Mouse (Mus musculus): ENCODE measurements around the gene Gm4070. TPM values are rescaled to one million over a fixed set of nuclear protein-coding genes. Genes with fewer than 3 reads are reported as not detected.
A peak's percentile ranks its signal among the peaks of the same experiment; 100 is the strongest.
"Not testable (repeated sequence)": the region's sequence is repeated elsewhere in the genome, so short reads cannot be mapped to it uniquely, and the experiment has no call there.

Gm4070 gene
- 0.27 and 0.77 TPM in 2 replicates for polyA plus RNA-seq (2014; fragmentation: Nextera tagmentation; extraction: Ambion mirVana)

- not testable (repeated sequence) for H3K4me2 ChIP-seq (replicated peaks); H3K9ac ChIP-seq; H3K9me3 ChIP-seq (ENCODE audit: control insufficient read depth, low read length); H3K4me1 ChIP-seq (replicated peaks; ENCODE audit: control insufficient read depth, insufficient read depth, low read length); DNase-seq (ENCODE audit: low spot score); H3K27me3 ChIP-seq (ENCODE audit: control insufficient read depth, insufficient read depth, low read length); ATAC-seq (ENCODE audit: low FRiP score); H3K27ac ChIP-seq; H3K4me3 ChIP-seq (replicated peaks; ENCODE audit: low read length); H3K36me3 ChIP-seq (replicated peaks; ENCODE audit: control insufficient read depth, insufficient read depth)
- 75% methylated on average over 1 of the region's 1 CpGs for WGBS
These were observed at the start of gene Gm4070 for GRCm38 (mm10) chr7:105953812-105954211. Gene Gm4070 (minus strand): TSS chr7:105953967.

DNA sequence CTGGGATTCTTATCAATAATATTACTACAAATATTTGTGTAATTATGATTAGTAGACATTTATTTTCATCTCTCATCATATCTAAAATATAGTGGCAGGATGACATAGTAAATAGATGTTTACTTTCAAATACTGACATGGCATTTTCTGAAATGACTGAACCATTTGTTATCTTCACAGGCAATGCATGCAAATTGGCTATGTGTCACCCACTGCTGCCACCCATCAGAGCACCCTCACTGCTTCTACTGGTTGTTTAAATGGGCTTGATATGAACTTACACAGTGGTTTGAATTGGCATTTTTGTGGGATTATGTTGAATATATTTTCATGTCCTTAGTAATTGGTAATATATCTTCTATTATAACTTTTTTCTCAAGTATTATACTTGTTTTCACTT is 773 bp upstream of the Gm4070 start:
- not testable (repeated sequence) for H3K4me2 ChIP-seq (replicated peaks); ATAC-seq (ENCODE audit: low FRiP score); H3K9me3 ChIP-seq (ENCODE audit: control insufficient read depth, low read length); H3K4me1 ChIP-seq (replicated peaks; ENCODE audit: control insufficient read depth, insufficient read depth, low read length); H3K36me3 ChIP-seq (replicated peaks; ENCODE audit: control insufficient read depth, insufficient read depth); H3K9ac ChIP-seq; DNase-seq (ENCODE audit: low spot score); H3K27me3 ChIP-seq (ENCODE audit: control insufficient read depth, insufficient read depth, low read length); H3K27ac ChIP-seq; H3K4me3 ChIP-seq (replicated peaks; ENCODE audit: low read length)

DNA sequence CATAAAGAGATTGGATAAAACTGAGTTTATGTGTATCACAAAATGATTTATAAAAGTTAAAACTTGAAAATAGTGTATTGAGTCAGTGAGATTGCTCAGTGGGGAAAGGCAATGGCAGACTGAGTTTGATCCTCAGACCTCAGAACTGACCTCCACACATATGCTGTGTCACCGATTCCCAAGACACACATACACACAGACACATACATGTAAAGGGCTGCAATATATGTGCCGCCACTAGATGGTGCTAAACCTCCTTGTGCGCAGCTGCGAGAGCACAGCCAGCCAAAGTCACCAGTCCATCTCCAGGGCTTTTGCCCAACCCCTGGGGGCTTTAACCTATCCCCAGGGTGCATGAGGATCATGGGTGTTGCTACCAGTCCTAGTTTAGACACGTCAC is 1.4 kb downstream of the Gm4070 start:
- not testable (repeated sequence) for H3K27me3 ChIP-seq (ENCODE audit: control insufficient read depth, insufficient read depth, low read length); H3K9ac ChIP-seq; H3K4me2 ChIP-seq (replicated peaks); H3K36me3 ChIP-seq (replicated peaks; ENCODE audit: control insufficient read depth, insufficient read depth); H3K4me1 ChIP-seq (replicated peaks; ENCODE audit: control insufficient read depth, insufficient read depth, low read length); H3K9me3 ChIP-seq (ENCODE audit: control insufficient read depth, low read length); H3K4me3 ChIP-seq (replicated peaks; ENCODE audit: low read length); DNase-seq (ENCODE audit: low spot score); H3K27ac ChIP-seq
- no CpG with 5 or more reads among the region's 5 CpGs for WGBS
- ATAC-seq (ENCODE audit: low FRiP score) = peak; percentile 69; the same call in 1 of the 2 replicates

- not testable (repeated sequence) for ATAC-seq (ENCODE audit: low FRiP score); H3K9me3 ChIP-seq (ENCODE audit: control insufficient read depth, low read length); H3K27ac ChIP-seq; H3K27me3 ChIP-seq (ENCODE audit: control insufficient read depth, insufficient read depth, low read length); H3K4me2 ChIP-seq (replicated peaks); H3K4me1 ChIP-seq (replicated peaks; ENCODE audit: control insufficient read depth, insufficient read depth, low read length); H3K36me3 ChIP-seq (replicated peaks; ENCODE audit: control insufficient read depth, insufficient read depth); H3K4me3 ChIP-seq (replicated peaks; ENCODE audit: low read length); DNase-seq (ENCODE audit: low spot score); H3K9ac ChIP-seq
- WGBS = 82% methylated on average over 1 of the region's 3 CpGs
These were observed 8.5 kb downstream of the Gm4070 start for GRCm38 (mm10) chr7:105945238-105945637.

- not testable (repeated sequence) for H3K9me3 ChIP-seq (ENCODE audit: control insufficient read depth, low read length); H3K27me3 ChIP-seq (ENCODE audit: control insufficient read depth, insufficient read depth, low read length); H3K4me2 ChIP-seq (replicated peaks); H3K9ac ChIP-seq; H3K4me3 ChIP-seq (replicated peaks; ENCODE audit: low read length); DNase-seq (ENCODE audit: low spot score); H3K27ac ChIP-seq; H3K36me3 ChIP-seq (replicated peaks; ENCODE audit: control insufficient read depth, insufficient read depth); H3K4me1 ChIP-seq (replicated peaks; ENCODE audit: control insufficient read depth, insufficient read depth, low read length); ATAC-seq (ENCODE audit: low FRiP score)
- no CpG with 5 or more reads among the region's 1 CpGs for WGBS
These were observed 21.6 kb downstream of the Gm4070 start for GRCm38 (mm10) chr7:105932132-105932531.

DNA sequence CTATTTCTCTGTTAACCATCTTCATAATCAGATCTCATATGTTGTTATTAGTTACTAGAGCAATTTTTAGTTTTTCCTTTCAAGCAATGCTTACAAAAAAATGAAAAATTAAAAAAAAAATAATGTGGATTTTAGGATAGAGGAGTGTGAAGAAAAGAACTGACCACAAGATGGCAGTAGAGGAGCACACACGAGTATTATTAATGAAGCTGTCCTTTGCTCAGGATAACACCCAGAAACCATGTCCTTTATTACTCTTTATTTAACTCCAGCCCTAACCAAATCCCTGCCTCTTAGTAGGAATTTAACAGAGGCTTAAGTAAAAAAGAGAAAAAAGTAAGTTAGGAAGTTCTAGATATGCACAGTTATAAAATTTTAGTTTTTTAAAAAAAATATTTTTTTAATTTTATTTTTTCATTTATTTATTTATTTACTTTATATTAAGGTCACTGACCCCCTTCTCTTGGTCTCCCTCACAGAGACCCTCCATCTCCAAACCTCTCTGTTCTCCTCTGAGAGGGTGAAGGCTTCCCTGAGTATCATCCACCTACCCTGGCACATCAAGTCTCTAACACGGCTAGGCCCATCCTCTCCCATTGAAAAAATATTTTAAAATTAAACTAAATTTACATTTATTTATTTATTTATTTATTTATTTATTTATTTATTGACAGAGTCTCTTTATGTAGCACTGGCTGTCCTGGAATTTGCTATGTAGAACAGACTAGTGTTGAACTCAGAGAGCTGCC is 70.0 kb downstream of the Gm4070 start:
- H3K27ac ChIP-seq; H3K4me1 ChIP-seq (replicated peaks; ENCODE audit: control insufficient read depth, insufficient read depth, low read length); DNase-seq (ENCODE audit: low spot score); H3K9me3 ChIP-seq (ENCODE audit: control insufficient read depth, low read length); H3K9ac ChIP-seq; H3K36me3 ChIP-seq (replicated peaks; ENCODE audit: control insufficient read depth, insufficient read depth); H3K4me3 ChIP-seq (replicated peaks; ENCODE audit: low read length); H3K27me3 ChIP-seq (ENCODE audit: control insufficient read depth, insufficient read depth, low read length); H3K4me2 ChIP-seq (replicated peaks): not testable (repeated sequence)
- peak; percentile 34; the same call in 1 of the 2 replicates for ATAC-seq (ENCODE audit: low FRiP score)
- WGBS = 100% methylated on average over 1 of the region's 2 CpGs

GRCm38 (mm10) chr7:105879717-105880484 is 73.9 kb downstream of the Gm4070 start:
- not testable (repeated sequence) for H3K9ac ChIP-seq; H3K36me3 ChIP-seq (replicated peaks; ENCODE audit: control insufficient read depth, insufficient read depth); H3K27me3 ChIP-seq (ENCODE audit: control insufficient read depth, insufficient read depth, low read length); H3K4me3 ChIP-seq (replicated peaks; ENCODE audit: low read length); DNase-seq (ENCODE audit: low spot score); H3K4me2 ChIP-seq (replicated peaks); H3K9me3 ChIP-seq (ENCODE audit: control insufficient read depth, low read length); ATAC-seq (ENCODE audit: low FRiP score); H3K27ac ChIP-seq; H3K4me1 ChIP-seq (replicated peaks; ENCODE audit: control insufficient read depth, insufficient read depth, low read length)
- WGBS = 93% methylated on average over 1 of the region's 2 CpGs

DNA sequence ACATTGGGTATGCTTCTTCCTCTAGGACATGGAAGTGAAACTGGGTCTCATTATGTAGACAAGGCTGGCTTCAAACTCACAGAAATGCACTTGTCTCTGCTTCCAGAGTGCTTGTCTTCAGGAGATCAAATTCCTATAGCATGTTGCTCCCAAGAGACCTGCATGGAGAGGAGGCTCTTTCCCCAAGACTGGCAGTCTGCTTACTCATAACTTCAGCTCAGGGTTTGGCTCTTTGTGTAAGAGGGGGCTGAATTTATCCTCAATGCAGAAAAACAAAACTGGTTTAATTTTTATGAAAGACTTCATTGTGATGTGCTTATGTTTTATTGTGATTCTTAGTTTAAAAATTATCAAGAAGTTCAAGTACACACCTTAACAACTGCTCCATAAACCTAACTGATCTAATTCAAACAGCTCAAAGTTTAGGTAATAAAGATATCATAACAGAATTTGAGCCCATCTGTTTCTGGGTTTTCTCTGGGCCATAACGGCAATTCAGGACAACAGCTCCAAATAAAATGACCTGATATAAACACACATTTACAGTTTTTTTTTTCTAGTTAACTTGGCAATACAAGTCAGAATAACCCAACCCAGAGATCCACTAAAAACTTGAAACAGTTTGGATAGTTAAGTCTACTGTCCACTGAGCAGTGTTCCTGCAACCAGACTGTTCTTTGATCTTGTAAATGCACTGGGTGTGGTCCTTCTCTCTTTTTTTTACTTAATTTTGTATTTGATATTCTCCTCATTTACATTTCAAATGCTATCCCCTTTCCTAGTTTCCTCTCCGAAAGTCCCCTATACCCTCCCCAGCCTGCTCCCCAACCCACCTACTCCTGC is 97.8 kb downstream of the Gm4070 start:
- H3K27ac ChIP-seq; H3K36me3 ChIP-seq (replicated peaks; ENCODE audit: control insufficient read depth, insufficient read depth); ATAC-seq (ENCODE audit: low FRiP score); H3K9ac ChIP-seq; H3K27me3 ChIP-seq (ENCODE audit: control insufficient read depth, insufficient read depth, low read length); H3K9me3 ChIP-seq (ENCODE audit: control insufficient read depth, low read length); H3K4me1 ChIP-seq (replicated peaks; ENCODE audit: control insufficient read depth, insufficient read depth, low read length); H3K4me3 ChIP-seq (replicated peaks; ENCODE audit: low read length); DNase-seq (ENCODE audit: low spot score); H3K4me2 ChIP-seq (replicated peaks): not testable (repeated sequence)
- WGBS = no CpG with 5 or more reads among the region's 2 CpGs

Measured in hindbrain, embryonic 14.5 days (tissue).